Mouse (Mus musculus) cerebellum, adult 11-12 months (tissue): ENCODE measurements at regions not wholly inside any gene's neighbourhood (a gene's known extent, or its start where the extent isn't known, plus 50 kb on each side); places are given as distances from the start of the nearest gene placed in this dataset.

ENCODE experiments used
- DNase-seq: peaks from one replicate; pipeline ENCODE4 v3.0.0; 2022

DNA sequence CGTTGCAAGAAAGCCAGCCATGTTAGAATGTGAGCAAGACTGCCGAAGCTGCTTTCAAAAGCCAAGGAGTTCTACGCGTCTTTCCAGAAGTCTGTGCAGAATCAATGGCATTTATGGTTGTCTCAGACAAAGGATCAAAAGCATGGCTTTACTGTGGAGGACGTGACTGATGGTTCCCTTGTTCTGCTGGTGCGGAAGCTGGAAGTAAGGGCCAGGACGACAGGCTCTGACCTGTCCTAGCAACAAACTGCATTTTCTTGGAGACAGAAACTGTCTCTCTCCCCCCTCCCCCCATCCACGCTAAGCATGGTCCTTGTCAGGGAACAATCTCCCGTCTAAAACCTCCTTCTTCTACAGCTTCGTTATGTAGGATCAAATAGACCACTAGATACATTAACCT is 2780.3 kb upstream of the Gm7489 start:
- no peak for DNase-seq

DNA sequence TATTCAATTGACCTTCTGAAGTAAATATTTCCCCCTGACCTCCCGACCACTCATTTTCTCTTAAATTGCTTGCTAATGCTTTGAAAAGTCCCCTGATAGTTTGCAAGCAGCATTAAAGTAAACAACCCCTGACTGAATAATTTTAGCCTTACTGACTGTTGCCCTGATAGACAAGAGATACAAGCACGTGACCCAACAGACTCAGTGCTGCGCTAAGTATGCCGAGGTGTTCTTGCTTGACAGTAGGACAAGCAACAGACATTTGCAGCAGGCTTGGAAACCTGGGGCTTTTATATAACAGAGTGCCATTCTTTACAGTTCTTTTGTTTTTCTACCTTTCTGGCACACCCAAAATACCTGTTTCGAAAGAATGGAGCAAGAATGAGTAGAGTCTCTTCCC is 2779.9 kb upstream of the Gm7489 start:
- DNase-seq = no peak

DNA sequence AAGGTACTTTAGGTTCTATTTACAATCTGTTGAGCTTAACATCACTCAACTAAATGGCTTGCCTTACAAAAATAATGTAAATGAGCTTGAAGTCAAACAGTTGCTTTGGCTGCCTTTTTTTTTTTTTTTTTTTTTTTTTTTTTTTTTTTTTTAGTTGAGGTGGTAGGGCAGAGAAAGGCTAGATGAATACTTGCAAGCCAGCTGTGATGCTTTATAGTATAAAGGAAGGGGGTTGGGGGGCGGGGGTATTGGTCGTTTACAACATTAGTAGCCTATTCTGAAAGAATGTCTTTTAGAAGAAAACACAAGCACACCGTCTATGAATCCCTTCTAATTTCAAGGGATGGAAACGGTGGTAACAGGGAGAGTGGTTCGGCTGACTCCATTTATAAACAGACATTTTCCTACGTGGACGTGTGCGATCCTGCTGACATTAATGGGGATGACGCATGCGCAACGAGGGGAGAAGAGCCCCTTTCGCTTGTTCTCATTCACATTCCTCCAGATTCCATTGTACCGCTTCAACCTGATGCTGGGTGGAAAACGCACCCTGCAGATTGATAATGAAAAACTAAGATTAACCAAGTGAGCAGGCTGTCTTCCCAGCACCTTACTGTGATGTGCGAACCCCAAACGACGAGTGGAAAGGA is 2779.2 kb upstream of the Gm7489 start:
- no peak for DNase-seq

DNA sequence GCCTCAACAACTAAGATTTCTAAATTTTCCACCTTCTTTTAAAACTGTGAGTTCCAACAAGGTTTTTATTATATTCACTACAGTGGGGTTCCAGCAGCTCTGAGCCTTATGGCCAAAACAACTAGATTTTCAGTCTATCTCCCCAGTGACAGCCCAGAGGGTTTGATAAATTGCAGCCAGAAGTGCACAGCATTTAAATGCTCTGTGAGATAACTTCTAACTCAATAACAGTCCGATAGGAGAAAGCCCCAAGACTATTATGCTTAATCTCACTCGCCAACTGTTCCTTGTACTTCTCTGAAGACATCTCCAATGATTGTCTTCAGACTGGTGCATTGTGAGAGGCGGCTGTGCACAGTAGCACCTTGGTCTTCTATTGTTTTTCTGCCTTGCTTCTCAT is 2774.5 kb upstream of the Gm7489 start:
- DNase-seq = no peak

DNA sequence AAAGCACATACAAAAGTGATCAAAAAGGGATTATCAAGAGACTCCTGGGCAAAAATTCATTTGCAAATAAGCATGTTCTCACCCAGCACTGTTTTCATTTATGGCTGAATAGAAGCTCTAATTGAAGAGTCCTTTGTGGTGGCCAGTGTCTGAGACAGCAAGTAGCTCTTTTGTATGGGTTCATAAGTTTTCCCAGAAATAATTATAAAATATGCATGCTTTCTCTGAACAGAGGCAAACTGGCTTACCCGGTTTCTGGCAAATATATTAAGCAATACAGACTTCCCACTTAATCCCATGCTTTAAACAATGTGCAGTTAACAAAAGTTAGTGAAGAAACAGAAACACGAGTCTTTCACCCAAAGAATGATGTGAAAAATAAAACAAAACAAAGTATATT is 2758.8 kb upstream of the Gm7489 start:
- no peak for DNase-seq

DNA sequence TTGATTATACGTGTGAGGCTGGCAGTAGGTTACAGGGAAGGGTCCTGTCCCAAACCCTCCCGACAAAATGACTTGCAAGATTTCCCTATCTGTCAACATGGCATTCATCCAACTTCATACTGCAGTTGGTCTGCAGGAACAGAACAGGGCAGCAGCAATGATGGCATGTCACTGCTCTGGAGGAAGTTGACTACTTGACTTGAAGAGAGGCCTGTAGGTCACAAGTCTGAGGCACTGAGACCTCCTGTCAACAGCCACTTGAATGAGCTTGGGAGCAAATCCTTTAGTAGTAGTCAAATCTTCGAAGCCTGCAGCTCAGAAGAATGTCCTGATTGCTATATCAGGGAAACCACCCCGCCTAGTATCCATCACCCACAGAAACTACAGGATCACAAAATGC is 2753.7 kb upstream of the Gm7489 start:
- DNase-seq = no peak

DNA sequence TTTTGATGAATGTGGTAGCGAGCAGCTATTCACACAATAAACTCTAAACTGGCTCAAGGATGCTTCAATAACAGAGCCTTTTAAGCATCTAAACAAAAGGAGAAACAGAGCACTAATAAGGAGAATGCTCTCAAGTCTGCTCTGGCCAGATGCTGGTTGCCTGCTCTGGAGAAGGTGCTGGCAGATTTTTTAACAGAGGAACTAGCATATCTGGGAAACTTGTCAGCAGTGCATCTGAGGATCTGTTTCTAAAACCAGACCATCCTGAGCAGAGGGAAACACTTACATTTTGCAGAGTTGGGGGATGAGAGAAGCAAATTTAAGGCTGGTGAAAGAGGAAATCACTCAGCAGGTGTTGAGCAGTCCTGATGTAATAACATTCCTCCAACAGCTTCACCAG is 2748.6 kb upstream of the Gm7489 start:
- no peak for DNase-seq

DNA sequence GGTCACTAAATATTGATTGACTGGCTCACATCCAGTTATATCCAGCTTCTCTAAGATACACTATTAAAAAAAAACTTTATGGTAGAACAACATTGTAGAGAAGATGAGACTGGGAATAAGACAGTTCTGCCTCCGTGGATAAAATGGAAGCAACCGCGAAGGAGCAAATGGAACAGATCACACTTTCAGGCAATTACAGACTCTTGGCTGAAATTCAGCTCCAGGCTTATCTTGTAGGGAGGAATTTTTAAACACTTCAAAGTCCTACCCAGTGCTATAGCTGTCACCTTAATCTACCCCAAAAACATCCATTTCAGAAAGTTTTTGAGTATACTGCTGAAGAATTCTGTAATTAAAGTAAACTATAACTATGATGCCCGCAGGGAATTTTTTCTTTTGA is 2745.2 kb upstream of the Gm7489 start:
- DNase-seq = no peak

DNA sequence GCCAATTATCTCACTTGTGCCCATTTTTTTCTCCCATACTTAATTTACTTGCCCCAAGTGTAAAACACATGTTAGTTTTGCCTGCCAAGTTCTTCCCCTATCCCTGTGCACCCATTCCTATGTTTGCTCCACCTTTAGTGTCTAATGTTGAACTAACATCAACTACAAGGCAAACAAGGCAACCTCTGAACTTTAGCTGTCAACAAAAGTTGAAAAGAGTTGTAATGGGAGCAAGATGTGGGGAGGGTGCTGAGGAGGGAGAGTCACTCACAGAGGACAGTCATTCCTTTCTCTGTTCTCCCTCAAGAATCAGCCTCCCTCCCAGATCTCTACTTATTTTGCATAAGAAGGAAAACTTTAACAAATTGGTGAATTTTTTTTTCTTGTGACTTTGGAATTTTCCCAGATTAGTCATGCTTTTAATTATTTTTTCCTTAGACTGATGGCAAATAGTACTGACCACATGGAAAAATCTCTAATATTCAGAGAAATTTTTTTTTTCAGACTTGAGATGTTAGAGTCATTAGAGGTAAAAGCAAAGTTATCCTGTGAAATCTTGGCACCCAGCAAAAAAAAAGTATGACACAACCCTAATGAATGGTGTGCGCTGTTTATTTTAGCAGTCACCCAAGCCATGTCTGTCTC is 2710.6 kb upstream of the Gm7489 start:
- DNase-seq = no peak

DNA sequence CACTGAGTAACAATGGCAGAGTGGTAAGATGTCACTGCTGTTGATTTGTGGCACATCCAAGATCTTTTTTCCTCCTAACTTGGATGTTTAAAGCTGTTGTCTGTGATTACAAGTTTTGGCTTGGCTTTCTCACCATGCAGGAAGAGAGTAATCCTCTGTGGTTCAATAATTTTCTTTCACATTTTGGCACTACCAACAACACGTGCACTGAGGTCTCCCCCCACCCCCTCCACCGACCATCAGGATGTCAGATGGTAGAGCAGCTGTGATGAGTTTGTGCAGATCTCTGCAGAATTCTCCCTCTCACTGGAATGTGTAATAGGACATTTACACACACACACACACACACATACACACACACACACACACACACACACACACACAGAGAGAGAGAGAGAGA is 2708.2 kb upstream of the Gm7489 start:
- no peak for DNase-seq

DNA sequence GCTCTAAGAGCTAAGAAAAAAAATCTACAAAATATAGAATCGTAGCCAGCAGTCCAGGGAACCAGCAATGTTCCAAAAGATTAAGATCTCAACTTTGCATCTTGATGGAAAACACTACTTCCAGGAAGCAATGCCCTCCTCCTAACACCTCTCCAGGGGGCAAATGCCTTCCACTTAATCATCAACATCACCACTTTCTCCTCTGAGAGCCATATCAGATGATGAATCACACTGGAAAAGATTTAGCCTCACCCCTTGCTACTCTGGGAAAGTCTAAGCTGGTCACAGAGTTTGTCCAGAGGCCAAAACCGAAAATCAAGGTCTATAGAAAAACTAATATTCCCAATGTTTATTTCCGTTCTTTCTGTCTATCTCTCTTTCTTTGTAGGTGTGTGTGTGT is 2695.6 kb upstream of the Gm7489 start:
- DNase-seq = no peak

DNA sequence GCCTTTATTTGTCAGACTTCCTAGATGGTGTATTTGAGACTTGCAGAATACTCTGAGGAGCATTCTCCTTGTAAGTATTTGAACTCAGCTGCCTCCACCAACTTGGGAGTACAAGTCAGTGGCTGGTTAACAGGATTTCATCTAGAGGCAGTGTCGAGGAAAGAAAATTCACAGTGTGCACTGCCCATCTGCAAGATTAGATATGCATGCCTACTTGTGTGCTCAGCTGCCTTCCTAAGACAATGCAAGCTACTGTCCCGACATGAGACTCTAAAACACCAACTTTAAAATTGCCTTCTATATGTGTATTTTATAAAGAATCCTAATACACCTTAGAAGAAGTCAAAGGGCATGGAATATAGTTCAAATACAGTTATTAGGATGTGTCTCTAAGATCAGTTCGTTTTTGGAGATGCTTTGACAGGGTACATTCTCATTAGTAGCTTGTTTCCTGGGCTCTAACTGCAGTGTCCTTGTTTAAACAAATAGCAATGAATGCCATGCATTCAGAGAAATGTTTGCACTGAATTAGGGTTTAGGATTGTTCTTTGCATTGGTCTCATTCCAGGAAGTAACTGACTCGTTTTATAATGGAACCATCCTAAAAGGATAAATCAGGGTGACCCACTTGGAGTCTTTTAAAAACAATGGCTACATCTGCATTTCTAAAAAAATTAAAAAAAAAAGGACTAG is 2687.1 kb upstream of the Gm7489 start:
- no peak for DNase-seq

DNA sequence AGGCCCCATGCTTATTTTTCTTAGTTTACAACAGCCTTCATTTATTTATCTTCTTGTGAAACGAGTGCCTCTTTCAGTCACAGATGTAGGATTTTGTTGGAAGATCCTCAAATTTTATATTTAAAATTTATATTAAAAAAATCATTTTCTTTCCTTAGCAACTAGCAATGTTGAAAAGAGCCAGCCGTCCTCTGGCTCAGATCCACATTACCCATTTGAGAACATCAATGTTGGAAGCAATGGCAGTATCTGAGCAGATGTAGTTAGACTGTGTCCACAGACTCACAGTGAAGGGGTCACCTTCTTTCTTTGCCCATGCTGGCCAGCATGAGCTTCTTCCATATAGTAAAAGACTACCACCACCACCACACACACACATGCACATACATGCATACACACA is 2681.4 kb upstream of the Gm7489 start:
- no peak for DNase-seq

DNA sequence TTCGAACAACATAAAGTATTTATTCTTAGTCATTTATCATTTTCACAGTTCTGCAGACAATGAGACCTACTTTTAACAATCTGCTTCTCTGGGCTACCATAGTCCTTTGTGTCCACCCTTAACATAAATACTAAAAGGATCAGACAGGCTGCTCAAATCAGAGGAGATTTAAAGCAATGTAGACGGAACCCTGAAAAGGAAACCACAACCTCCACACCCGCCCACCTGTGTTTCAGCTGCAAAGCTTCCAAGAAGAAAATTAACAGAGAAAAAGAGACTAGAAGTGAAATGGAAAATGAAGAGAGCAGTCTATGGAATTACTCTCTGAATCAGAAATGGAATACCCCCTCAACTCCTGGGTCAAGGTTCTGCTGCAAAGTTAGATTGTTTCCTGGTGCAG is 2678.7 kb upstream of the Gm7489 start:
- DNase-seq = no peak

DNA sequence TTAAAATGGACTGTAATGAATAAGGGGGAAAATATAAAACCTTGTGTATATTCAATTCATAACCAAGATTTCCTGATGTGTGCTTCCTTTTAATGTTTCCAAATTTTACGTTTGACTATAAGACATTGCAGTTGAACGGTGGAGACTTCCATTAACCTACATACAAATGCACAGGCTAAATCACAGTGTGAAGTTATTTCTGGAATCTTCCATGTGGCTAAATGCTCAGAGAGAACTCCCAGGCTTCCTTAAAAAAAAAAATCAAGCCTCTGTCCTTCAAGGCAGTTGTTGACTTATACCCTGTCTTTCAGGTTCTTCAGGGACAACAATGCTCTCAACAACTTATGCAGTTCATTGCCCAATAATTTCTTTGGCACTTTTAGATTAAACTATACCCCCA is 2677.9 kb upstream of the Gm7489 start:
- no peak for DNase-seq

DNA sequence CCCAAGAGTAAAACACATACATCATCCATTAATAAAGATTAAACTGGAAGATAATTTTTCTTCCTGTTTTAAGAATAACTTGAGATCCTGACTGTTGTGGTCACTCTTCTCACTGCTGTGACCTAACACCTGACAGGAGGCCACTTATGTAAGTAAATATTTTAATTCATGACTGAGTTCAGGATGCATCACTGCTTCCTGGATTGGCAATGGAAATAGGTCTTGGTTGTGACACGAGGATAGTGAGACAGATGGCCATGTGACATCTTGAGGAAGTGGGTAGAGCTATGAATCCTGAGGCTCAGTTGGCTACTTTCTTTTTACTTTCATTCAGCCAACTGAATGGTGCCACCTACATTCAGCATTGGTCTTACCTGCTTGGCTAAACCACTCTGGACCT is 2649.8 kb upstream of the Gm7489 start:
- no peak for DNase-seq

DNA sequence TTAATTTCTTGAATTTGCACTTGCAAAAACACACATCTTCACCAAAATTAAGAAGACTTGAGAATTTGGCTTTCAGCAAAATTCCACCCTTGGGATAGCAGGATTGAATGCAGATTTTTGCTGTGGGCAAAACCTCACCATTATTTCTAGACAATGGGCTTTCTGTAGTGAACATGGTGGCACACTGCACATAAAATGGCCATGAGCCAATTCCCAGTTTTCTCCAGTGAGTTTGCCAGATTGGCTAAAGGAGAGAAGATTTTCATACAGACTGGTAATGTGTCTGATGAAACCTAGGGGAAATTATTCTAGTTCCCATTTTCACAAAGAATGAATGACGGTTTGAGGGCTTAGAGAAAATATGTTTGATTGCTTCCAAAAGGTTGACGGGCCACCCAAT is 2640.1 kb upstream of the Gm7489 start:
- no peak for DNase-seq

DNA sequence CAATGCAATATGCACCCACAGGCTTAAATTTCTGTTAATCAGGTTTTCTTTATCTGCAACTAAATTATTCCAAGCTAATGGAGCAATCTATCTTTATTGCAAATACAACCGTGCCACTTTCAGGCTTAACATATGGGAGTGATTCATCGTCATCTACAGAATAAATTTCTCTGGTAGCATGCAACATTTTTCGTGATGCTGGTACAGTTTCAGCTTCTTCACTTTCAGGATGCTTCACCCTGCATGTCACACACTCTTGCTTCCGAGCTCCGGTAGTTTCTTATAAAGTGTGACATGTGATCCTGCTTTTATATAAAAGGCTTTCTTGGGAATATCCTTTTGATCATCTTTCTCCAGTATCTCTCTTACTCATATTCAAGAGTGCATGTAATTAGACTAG is 2637.4 kb upstream of the Gm7489 start:
- DNase-seq = no peak

DNA sequence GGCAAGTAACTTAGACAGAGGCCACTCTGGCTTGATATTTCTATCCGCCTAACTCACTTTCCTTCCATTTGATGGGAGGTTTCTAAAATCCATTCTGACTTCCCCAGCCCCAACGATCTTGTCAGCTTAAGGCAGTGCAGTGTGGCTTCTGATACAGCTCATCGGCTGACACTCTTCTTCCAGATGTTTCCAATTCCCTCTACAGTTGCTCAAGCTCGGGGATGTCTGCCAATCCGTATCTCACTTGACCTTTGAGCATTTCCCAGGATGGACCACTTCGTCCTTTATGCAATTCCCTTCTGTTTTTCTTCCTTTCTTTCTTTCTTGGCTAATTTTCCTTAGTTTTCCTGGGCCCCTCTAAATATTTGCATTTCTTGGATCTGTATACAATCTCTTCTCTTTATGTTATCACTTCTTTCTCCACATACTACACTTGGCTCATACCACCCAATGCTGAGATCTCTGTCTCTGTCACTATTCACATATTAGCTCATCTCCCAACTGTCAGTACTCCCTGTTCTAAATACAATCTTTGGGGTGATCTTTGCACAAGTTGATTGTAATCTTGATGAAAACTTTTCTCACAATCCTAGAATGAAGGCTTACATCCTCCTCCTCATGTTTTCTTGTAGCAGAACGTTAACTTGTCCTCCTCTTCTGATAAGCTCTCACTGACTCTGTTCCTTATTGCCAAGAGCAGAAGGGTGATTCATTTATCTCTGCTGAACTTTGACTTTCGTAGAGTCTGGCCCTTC is 2636.5 kb upstream of the Gm7489 start:
- DNase-seq = no peak

DNA sequence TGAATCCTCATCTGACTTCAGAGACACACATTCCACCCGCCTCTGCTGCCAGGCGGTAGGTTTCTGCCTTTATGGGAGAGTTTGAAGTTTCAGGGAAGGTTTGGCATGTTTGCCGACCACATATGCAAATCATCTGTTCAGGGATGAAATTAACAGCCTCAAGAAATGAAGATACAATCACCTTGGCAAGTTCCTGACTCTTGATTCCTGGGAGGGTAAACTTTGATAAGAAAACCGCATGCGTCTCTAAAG is 2636.0 kb upstream of the Gm7489 start:
- no peak for DNase-seq

DNA sequence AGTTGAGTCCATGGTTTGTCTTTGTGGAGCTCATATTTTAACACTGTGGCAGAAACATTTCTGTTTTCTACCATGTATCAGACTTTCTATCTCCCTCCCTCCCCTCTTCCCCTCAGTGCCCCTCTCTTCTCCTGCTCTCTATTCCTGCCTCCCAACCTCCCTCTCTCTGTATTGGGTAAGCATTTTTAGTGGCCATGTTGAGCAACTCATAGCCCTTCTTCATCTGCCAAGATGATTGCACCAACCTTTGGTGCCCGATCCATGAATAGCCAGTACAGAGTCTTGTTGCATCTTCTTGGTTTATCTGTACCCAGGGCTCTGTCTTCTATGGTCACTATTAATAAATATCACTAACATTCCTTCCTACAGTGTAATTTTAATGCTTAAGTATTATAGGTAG is 2630.6 kb upstream of the Gm7489 start:
- DNase-seq = no peak

DNA sequence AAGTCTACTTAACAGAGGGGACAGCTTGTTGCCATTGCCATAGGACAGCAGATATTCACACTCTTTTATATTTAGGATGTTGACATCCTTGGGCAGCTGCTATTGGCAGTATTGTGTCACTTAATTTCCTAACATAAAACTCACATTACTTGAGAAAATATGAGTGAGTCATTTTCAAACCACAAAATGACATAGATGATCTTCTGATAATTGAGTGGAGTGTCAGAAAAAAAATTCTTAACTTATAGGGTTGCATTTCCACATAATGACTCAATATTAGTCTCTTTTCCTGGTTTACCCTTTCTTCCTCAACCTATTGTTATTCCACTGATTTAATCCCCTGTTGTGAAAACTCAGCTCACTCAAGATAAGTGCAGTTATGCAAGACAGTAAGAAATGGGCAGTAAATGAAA is 2629.5 kb upstream of the Gm7489 start:
- no peak for DNase-seq

DNA sequence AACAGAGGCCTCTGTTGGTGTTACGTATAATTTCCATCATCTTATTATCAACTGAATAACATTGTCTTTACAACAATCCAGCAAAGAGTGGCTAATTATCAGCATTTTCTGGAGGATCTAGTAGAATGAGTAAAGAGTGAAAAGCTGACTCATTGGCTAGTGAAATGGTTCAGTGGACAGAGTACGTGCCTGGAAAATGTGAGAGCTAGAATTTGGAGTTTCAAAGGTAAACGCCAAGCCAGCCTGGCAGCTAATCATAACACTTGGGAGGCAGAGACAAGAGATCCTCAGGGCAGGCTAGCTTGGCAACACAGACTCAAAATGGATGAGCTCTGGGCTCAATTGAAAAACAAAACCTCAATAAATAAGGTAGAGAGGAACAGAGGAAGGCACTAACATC is 2628.0 kb upstream of the Gm7489 start:
- DNase-seq = no peak

DNA sequence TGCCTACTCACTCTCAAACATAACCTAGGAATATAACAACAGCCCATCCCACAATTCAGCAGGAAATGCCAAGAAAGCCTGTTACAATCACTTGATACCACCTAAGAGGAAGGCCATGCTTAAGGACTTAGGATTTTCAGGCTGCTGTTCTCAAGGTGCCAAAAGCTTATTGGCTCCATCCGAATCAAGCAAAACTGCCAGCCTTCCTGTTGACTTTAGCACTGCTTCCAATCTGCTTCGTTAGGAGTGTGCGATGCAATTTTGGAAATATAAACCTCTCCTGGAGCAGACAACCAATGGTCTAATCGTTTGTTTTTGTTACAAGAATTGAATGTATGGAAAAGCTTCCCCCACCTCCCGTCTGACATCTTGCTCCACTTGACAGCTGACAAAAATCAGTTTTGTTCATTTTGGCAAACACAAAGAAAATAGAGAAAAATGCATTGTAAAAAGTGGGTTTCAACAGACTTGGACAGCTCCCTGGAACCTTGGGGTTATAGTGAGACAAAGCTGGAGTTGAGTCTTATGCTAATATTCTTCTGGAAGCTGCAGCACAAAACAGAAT is 2620.0 kb upstream of the Gm7489 start:
- no peak for DNase-seq
